Mouse (Mus musculus) limb, embryonic 11.5 days (tissue): ENCODE measurements around the gene Msi2. TPM values are rescaled to one million over a fixed set of nuclear protein-coding genes. Genes with fewer than 3 reads are reported as not detected.

Experiments used
- ATAC-seq: fragments of 200-750 bp; cut with Nextera tagmentation; 2 replicates; pipeline ENCODE4 v1.8.0; 2017; ENCODE audit warnings: low read depth; ENCODE audit not compliant: insufficient number of reproducible peaks, low FRiP score, low TSS enrichment
- DNase-seq: peaks from one replicate; pipeline ENCODE4 v3.0.0-alpha.2; 2015; ENCODE audit warnings: low spot score
- H3K27ac ChIP-seq: fragments of 300-500 bp; sonication (generic); replicated peaks from 2 replicates; pipeline ENCODE4 v1.5.1; 2014; ENCODE audit warnings: low read depth, mild to moderate bottlenecking, low read length
- H3K27me3 ChIP-seq: fragments of 300-500 bp; sonication (generic); 2 replicates; pipeline ENCODE4 v1.6.1; 2014; ENCODE audit warnings: mild to moderate bottlenecking, low read length, mixed read lengths; ENCODE audit not compliant: control insufficient read depth, insufficient read depth
- H3K36me3 ChIP-seq: fragments of 300-500 bp; sonication (generic); 2 replicates; pipeline ENCODE4 v1.6.1; 2014; ENCODE audit warnings: mild to moderate bottlenecking, low read length, moderate library complexity, mixed read lengths; ENCODE audit not compliant: control insufficient read depth, insufficient read depth
- H3K4me1 ChIP-seq: fragments of 300-500 bp; sonication (generic); 2 replicates; pipeline ENCODE4 v1.6.1; 2014; ENCODE audit warnings: low read length, mixed read lengths; ENCODE audit not compliant: control insufficient read depth, insufficient read depth
- H3K4me2 ChIP-seq: fragments of 300-500 bp; sonication (generic); 2 replicates; pipeline ENCODE4 v1.6.1; 2014; ENCODE audit warnings: low read depth, mild to moderate bottlenecking, moderate library complexity; ENCODE audit not compliant: severe bottlenecking
- H3K4me3 ChIP-seq: fragments of 300-500 bp; sonication (generic); 2 replicates; pipeline ENCODE4 v1.5.1; 2014; ENCODE audit warnings: low read depth, low read length
- H3K9ac ChIP-seq: fragments of 300-500 bp; sonication (generic); 2 replicates; pipeline ENCODE4 v1.6.1; 2014; ENCODE audit warnings: mild to moderate bottlenecking, low read length
- H3K9me3 ChIP-seq: fragments of 300-500 bp; sonication (generic); 2 replicates; pipeline ENCODE4 v1.6.1; 2016; ENCODE audit warnings: low read length; ENCODE audit not compliant: control insufficient read depth
- WGBS: fragments of 180-500 bp; shearing (Covaris S2); extraction: QIAGEN DNeasy Blood & Tissue Kit; methylation state at CpG from one replicate; pipeline ENCODE4 v1.1.7; 2014; 5-methylcytosine and 5-hydroxymethylcytosine counted together
- polyA plus RNA-seq: library from polyadenylated mRNA; unstranded; fragments of >200 nt; fragmentation: Nextera tagmentation; extraction: Ambion mirVana; gene quantifications from 2 replicates; pipeline ENCODE4 v1.2.1, GENCODE M21; 2014

Gene Msi2
- polyA plus RNA-seq, 1 experiment from 2014 or later = 18.1 TPM

DNA sequence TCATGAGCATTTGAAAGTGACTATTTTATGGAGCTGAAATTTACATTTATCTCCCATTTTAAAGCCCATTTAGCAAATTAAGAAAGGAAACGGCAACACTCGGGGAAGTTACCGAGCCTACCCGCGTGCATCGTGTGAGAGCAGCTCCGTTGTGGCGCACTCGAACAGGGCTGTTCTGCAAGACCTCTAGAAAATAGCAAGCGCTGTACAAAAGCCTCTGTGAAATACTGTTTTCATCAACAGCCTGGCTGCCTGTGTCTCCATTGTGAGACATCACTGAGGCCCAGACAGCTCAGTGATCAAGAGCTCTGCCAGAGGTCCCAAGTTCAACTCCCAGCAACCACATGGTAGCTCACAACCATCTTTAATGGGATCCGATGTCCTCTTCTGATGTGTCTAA, 100.9 kb downstream of the Msi2 start:
- H3K27ac ChIP-seq = no peak overlapping the region
- DNase-seq = no peak
- H3K4me1 ChIP-seq = peaks cover 28% of the 10 kb centered on the region
- no peak for ATAC-seq
- H3K4me2 ChIP-seq = no peak overlapping the region
- 95% methylated on average over 11 of the region's 11 CpGs for WGBS
- no peak overlapping the region for H3K4me3 ChIP-seq
- no peaks in the 10 kb centered on the region for H3K9me3 ChIP-seq
- H3K27me3 ChIP-seq = no peaks in the 10 kb centered on the region
- H3K9ac ChIP-seq = no peak overlapping the region
- H3K36me3 ChIP-seq = no peaks in the 10 kb centered on the region

DNA sequence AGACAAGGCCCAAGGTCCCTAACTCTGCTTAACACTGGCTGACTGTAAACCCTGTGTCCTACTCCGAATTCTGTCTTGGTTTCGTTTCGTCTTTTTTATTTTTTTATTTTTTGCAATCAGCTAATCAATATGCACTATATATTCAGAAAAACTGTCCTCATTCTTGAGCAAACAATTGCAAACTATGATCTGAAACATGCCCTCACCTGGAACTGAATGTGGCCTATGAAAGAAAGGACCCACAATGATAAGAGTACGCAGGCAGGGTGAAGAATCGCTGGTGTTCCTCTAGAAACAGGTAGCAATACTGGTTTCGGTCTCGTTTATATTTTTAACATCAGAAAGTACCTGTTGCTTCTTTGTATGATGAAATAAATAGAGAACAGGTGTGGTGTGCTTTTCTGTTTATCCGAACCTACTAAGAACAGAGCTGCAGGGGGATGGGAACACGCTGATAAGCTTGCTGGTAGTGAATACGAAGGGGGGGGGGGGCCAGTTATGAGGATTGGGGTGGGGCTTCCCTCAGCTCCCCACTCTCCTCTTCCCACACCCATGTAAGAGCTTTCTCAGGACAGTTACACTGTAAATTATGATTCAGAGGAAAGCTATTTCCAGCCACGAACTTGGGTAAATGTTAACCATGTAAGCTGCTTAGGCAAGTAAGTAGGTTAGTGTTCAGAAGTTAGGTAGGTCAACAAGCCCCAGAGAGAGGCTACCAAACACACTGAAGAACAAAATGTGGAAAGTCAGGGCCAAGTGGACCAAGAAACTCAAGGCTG, 103.6 kb downstream of the Msi2 start:
- no peaks in the 10 kb centered on the region for H3K27me3 ChIP-seq
- H3K36me3 ChIP-seq = peaks cover 2% of the 10 kb centered on the region; the same call in 1 of the 2 replicates
- DNase-seq (no peak), ATAC-seq (no peak)
- H3K9ac ChIP-seq = no peak overlapping the region
- 86% methylated on average over 11 of the region's 11 CpGs for WGBS
- H3K4me1 ChIP-seq = peaks cover 15% of the 10 kb centered on the region
- H3K9me3 ChIP-seq = no peaks in the 10 kb centered on the region
- H3K4me3 ChIP-seq = no peak overlapping the region
- H3K4me2 ChIP-seq = no peak overlapping the region
- H3K27ac ChIP-seq = no peak overlapping the region

DNA sequence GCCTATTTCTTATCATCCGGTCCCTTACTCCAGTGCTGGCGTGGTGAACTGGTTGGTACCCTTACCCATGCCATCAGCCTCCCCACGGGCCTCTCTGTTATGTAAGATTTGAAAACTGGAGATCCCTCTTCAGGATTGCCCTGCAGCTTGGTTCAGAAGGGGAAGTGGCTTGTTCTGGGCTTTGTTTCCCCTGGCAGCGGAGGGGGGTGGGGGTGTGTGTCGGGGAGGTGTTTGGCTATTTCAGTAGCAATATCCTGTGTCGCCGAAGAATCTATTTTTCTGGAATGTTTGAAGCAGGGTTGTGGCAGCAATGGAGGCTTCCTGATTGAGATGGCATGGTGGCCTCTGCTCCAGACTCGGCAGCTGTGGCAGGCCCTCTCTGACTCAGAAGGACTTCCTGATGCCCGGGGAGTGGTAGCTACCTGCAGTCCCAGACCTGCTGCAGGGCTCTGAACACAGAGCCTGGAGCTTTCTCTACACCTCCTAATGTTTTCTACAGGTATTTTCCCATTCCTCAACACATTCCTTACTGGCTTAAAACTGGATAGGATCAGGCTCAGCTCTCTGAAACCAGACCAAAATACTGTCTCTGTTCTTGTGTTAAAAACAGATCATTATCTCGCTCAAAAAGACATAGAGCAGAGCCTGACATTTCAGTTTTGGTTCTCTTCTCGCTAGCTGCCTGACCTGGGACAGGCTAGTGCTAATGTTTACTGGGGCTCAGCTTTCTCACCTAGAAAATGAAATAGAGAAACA, 104.4 kb downstream of the Msi2 start:
- Histone ChIP-seq H3K4me2 (no peak overlapping the region), H3K27me3 (no peaks in the 10 kb centered on the region), H3K4me3 (no peak overlapping the region), H3K36me3 (peaks cover 2% of the 10 kb centered on the region; the same call in 1 of the 2 replicates), H3K4me1 (peaks cover 13% of the 10 kb centered on the region), H3K9me3 (no peaks in the 10 kb centered on the region), H3K27ac (no peak overlapping the region), H3K9ac (0 out of 2 replicates have a peak overlapping the region, but pooled peaks have one; percentile 14)
- 84% methylated on average over 11 of the region's 11 CpGs for WGBS
- DNase-seq = no peak
- ATAC-seq = no peak

DNA sequence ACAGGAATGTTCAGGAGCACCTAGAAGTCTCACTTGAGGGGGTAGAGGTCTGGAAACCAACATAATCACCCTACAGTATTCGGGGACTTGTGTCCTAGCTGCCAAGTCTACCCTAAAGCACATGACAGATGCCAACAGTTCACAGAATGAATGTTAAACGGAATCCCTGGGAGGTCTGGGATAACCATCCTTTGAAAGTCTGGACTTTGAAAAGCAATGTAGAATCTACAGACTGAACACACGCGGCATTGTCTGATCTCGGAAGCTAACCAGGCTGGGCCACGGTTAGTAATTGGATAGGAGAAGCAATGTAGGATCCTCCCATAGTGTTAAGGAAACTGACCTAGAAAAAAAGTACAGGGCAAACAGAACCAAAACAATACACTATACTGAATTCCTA, 105.3 kb downstream of the Msi2 start:
- H3K9ac ChIP-seq = no peak overlapping the region
- H3K36me3 ChIP-seq = peaks cover 2% of the 10 kb centered on the region; the same call in 1 of the 2 replicates
- 92% methylated on average over 6 of the region's 6 CpGs for WGBS
- H3K9me3 ChIP-seq = no peaks in the 10 kb centered on the region
- no peaks in the 10 kb centered on the region for H3K27me3 ChIP-seq
- ATAC-seq (no peak), DNase-seq (no peak)
- H3K4me3 ChIP-seq = no peak overlapping the region
- H3K4me1 ChIP-seq = peaks cover 8% of the 10 kb centered on the region
- H3K27ac ChIP-seq = no peak overlapping the region
- H3K4me2 ChIP-seq = no peak overlapping the region

DNA sequence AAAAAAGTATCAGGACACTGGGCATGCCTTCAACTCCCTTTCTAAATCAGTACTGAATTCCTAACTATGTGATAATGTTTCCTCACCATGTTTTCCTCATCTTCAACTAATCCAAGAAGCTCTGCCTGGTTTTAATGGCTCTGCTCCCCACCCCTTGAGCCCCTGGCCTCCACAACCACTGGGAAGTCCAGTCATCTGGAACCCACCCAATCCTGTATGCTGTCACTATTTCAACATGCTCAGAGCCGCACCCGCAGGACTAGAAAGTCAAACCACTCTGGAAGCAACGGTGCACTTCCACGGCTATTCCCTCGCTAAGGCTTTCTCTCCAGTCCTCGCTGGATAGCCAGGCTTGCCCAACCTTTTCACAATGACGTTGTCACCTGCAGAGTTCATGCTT, 106.2 kb downstream of the Msi2 start:
- 94% methylated on average over 7 of the region's 7 CpGs for WGBS
- Histone ChIP-seq H3K4me1 (peaks cover 8% of the 10 kb centered on the region), H3K9ac (no peak overlapping the region), H3K4me2 (no peak overlapping the region), H3K9me3 (no peaks in the 10 kb centered on the region), H3K27ac (no peak overlapping the region), H3K27me3 (no peaks in the 10 kb centered on the region), H3K36me3 (peaks cover 2% of the 10 kb centered on the region; the same call in 1 of the 2 replicates), H3K4me3 (no peak overlapping the region)
- ATAC-seq (no peak), DNase-seq (no peak)

DNA sequence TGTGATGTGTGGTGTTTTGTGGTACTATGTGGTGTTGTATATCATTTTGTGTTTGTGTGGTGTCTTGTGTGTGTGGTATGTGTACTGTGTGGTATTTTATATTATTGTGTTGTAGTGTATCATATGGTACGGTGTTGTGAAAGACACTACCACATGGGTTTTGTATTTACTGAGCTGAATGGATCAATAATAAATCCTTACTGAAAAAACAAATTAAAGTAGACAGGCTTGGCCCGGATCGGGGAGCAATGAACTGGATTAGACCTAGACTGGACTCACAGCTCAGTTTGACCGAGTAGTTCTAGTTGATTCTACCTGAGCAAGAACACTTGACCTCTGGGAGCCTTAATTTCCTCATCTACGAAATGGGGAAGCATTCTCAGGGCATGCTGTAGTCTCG, 107.5 kb downstream of the Msi2 start:
- no peak overlapping the region for H3K4me3 ChIP-seq
- no peak overlapping the region for H3K27ac ChIP-seq
- H3K9me3 ChIP-seq = no peaks in the 10 kb centered on the region
- no peak overlapping the region for H3K9ac ChIP-seq
- peaks cover 2% of the 10 kb centered on the region; the same call in 1 of the 2 replicates for H3K36me3 ChIP-seq
- no peak overlapping the region for H3K4me2 ChIP-seq
- WGBS = 91% methylated on average over 6 of the region's 6 CpGs
- DNase-seq = no peak
- H3K4me1 ChIP-seq = peaks cover 8% of the 10 kb centered on the region
- no peak for ATAC-seq
- no peaks in the 10 kb centered on the region for H3K27me3 ChIP-seq

DNA sequence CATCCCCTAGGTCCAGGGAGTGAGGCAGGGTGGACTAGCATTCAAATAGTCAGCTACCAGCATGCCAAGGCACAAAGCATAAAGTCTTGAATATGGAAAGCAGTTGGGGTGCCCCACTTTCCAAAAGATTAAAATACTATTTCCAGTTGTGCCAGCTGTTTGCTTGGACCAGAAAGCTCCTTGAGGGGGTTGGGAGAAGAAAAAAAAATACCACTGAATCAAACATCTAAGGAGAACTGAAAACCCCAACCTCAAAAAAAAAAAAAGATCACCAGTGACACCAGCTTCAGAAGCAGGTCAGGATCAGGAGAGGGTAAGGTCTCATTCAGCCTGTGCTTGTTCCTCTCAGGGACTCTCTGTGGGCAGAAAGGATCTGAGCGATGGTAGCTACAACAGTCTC, 108.2 kb downstream of the Msi2 start:
- no peaks in the 10 kb centered on the region for H3K27me3 ChIP-seq
- H3K27ac ChIP-seq = no peak overlapping the region
- H3K4me1 ChIP-seq = peaks cover 8% of the 10 kb centered on the region
- no peak overlapping the region for H3K4me3 ChIP-seq
- WGBS = 95% methylated on average over 1 of the region's 1 CpGs
- no peaks in the 10 kb centered on the region for H3K9me3 ChIP-seq
- ATAC-seq (no peak), DNase-seq (no peak)
- no peak overlapping the region for H3K9ac ChIP-seq
- H3K36me3 ChIP-seq = peaks cover 2% of the 10 kb centered on the region; the same call in 1 of the 2 replicates
- no peak overlapping the region for H3K4me2 ChIP-seq

DNA sequence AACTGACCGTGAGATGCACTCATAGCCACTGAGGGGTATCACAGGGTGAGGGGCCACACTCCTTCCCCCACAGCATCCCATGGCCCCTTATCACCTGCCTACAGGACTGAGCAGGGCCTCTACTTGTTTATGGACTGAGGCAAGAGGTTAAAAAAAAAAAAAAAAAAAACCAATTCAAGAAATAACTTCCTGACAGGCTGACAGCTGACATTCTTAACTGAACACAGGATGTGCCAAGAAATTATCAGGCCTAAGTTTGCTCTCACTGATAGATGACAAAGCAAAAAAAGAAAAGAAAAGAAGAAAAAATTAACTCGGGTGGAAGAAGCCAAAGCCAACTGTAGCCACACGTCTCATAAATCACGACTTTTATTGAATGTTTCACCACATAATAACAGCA, 109.7 kb downstream of the Msi2 start:
- peaks cover 2% of the 10 kb centered on the region; the same call in 1 of the 2 replicates for H3K36me3 ChIP-seq
- peaks cover 8% of the 10 kb centered on the region for H3K4me1 ChIP-seq
- no peak for ATAC-seq
- no peak overlapping the region for H3K27ac ChIP-seq
- 63% methylated on average over 4 of the region's 4 CpGs for WGBS
- no peaks in the 10 kb centered on the region for H3K27me3 ChIP-seq
- H3K4me2 ChIP-seq = no peak overlapping the region
- H3K9me3 ChIP-seq = no peaks in the 10 kb centered on the region
- no peak for DNase-seq
- H3K4me3 ChIP-seq = no peak overlapping the region
- no peak overlapping the region for H3K9ac ChIP-seq
